Mouse (Mus musculus): Measurements from ENCODE around the gene Gpr132. TPM values are rescaled to one million over a fixed set of nuclear protein-coding genes. Genes with fewer than 3 reads are reported as not detected.

Gene Gpr132
- 6.1 and 15.8 TPM in 2 replicates for polyA plus RNA-seq (2011; ENCODE audit: insufficient read depth, insufficient read length, low replicate concordance, missing spikeins)

DNA sequence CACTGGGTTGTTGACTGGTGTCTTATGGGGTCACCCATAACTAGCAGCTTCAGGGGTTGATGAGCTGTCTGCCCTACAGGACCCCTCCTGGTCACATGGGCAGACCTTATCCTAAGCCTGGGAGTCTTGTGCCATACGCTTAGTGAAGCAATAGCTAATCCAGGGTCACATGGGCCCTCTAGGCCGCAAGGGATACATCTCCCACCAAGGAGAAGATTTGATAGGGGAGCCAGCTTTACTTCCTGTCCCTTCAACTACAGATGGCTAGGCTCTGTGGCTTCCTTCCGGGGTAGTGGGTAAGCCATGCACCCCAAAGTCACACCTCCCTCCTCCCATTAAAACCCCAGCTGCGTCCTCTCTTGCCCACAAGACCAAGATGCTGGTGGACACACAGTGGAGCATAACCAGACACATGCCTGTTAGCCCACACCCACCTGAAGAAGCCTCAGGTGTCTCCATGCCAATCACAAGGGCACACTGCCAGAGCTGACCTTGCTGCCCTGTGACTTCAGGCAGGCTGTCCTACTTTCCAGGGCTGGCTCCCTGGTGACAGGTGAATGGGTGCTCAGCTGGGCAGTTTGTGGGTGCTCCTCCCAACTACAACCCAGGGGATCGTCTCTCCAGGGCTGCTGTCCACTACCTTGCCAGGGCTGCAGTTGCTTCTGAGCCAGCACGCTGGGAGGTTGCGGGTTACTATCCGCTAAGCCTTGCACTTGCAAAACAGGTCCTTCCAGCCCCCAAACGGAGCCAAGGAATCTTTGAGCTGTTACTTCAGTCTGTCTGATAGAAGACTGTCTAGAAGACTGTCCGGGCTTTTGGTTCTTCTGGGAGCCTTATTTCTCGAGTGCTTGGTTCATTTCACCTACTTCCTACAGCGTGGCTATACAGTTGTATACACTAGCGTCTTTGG lies at the start of gene Gpr132:
Gpr132 (minus strand) TSS at position 51 of the 910 bp plus-strand sequence.
- 41% methylated on average over 13 of the region's 13 CpGs for WGBS
- TF ChIP-seq POLR2A (IDR thresholded peaks at IDR 0.05; ENCODE audit: borderline replicate concordance, control insufficient read depth, low read depth, low read length) (no peak), CTCF (IDR thresholded peaks at IDR 0.05; ENCODE audit: control insufficient read depth, insufficient read depth, low read length) (no peak)
- H3K27ac ChIP-seq (ENCODE audit: control insufficient read depth, insufficient read depth, low read depth, low read length, poor library complexity): peak within 1 kb of the TSS; percentile 65
- peaks cover 15% of the 10 kb centered on the region for H3K4me1 ChIP-seq (ENCODE audit: control insufficient read depth, insufficient read depth, low read length)
- no peak within 1 kb of the TSS for H3K4me3 ChIP-seq (replicated peaks; ENCODE audit: control insufficient read depth, low read depth, low read length)

GRCm38 (mm10) chr12:112917486-112917885 lies 49.5 kb upstream of the Gpr132 start:
- Histone ChIP-seq H3K27ac (ENCODE audit: control insufficient read depth, insufficient read depth, low read depth, low read length, poor library complexity) (no peak overlapping the region), H3K4me1 (ENCODE audit: control insufficient read depth, insufficient read depth, low read length) (no peaks in the 10 kb centered on the region), H3K4me3 (replicated peaks; ENCODE audit: control insufficient read depth, low read depth, low read length) (no peak overlapping the region)
- 11% methylated on average over 11 of the region's 11 CpGs for WGBS
- no peak for TF ChIP-seq CTCF (IDR thresholded peaks at IDR 0.05; ENCODE audit: control insufficient read depth, insufficient read depth, low read length)
- no peak for TF ChIP-seq POLR2A (IDR thresholded peaks at IDR 0.05; ENCODE audit: borderline replicate concordance, control insufficient read depth, low read depth, low read length)

DNA sequence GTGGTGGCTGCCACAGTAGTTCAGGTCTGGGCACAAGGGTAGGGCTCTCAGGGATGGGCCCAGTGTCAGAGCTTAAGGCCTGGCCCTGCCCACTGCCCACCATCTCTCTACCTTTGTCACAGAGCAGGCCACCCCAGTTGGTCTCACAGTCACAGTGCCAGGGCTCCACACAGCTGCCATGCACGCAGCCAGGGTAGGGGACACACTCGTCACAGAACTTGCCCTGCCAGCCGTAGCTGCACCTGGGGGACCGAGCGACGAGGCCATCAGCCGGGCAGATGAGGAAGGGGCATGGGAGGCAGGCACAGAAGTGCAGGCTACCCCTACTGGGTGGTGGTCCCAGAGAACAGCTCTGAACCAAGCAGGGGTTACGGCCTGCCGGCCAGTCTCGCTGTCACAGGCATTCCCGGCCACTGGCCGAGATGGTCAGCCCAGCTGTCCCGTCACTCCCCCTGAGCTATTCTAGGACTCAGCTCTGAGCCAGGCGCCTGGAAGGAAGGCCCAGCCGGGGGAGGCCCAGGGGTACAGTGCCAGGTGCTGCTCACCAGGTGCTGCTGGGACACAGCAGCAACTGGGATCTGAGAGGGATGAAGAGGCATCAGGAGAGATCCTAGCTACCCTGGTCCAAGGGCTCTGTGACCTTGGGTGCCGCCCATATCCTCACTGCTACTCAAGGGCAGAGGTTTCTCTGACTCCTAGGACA lies 48.8 kb upstream of the Gpr132 start:
- Histone ChIP-seq H3K4me1 (ENCODE audit: control insufficient read depth, insufficient read depth, low read length) (no peaks in the 10 kb centered on the region), H3K4me3 (replicated peaks; ENCODE audit: control insufficient read depth, low read depth, low read length) (no peak overlapping the region), H3K27ac (ENCODE audit: control insufficient read depth, insufficient read depth, low read depth, low read length, poor library complexity) (no peak overlapping the region)
- no peak for TF ChIP-seq CTCF (IDR thresholded peaks at IDR 0.05; ENCODE audit: control insufficient read depth, insufficient read depth, low read length)
- TF ChIP-seq POLR2A (IDR thresholded peaks at IDR 0.05; ENCODE audit: borderline replicate concordance, control insufficient read depth, low read depth, low read length): no peak
- WGBS: 81% methylated on average over 16 of the region's 16 CpGs

DNA sequence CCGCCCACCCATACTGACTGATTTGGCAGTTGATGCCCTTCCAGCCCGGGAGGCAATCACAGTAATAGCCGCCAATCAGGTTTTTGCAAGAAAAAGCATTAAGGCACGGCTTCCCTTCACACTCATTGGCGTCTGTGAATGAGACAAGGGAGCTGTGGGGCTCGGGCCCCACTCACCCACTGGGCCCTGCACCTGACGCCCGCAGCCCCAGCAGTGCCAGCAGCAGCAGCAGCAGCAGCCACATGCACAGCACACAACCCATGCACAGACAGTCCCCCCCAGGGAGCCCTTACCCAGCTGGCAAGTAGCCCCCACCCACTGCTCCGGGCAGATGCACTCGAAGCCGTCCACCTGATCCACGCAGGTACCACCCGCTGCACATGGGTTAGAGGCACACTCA lies 47.6 kb upstream of the Gpr132 start:
- no peaks in the 10 kb centered on the region for H3K4me1 ChIP-seq (ENCODE audit: control insufficient read depth, insufficient read depth, low read length)
- no peak for TF ChIP-seq POLR2A (IDR thresholded peaks at IDR 0.05; ENCODE audit: borderline replicate concordance, control insufficient read depth, low read depth, low read length)
- no peak for TF ChIP-seq CTCF (IDR thresholded peaks at IDR 0.05; ENCODE audit: control insufficient read depth, insufficient read depth, low read length)
- no peak overlapping the region for H3K4me3 ChIP-seq (replicated peaks; ENCODE audit: control insufficient read depth, low read depth, low read length)
- 82% methylated on average over 13 of the region's 13 CpGs for WGBS
- H3K27ac ChIP-seq (ENCODE audit: control insufficient read depth, insufficient read depth, low read depth, low read length, poor library complexity): no peak overlapping the region

DNA sequence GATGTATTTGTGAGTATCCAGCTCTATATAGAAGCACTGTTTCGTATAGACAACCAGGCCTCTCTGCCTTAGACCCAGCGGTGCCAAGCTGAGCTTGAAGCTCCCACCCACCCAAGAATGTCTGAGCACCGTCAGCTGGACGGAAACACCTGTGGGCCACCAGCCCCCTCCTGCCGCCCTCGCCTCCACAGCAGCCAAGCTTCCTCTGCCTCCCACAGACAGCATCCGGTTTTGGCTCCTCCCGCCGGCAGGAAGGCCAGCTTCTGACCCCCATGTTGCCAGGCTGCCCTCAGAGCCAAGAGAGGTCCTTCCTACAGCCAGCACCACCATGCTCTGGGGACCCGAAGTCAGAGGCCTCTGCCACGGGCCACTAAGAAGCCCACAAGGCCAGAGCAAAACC lies 46.5 kb upstream of the Gpr132 start:
- 22% methylated on average over 11 of the region's 11 CpGs for WGBS
- no peak overlapping the region for H3K4me3 ChIP-seq (replicated peaks; ENCODE audit: control insufficient read depth, low read depth, low read length)
- no peak overlapping the region for H3K27ac ChIP-seq (ENCODE audit: control insufficient read depth, insufficient read depth, low read depth, low read length, poor library complexity)
- H3K4me1 ChIP-seq (ENCODE audit: control insufficient read depth, insufficient read depth, low read length): no peaks in the 10 kb centered on the region
- TF ChIP-seq CTCF (IDR thresholded peaks at IDR 0.05; ENCODE audit: control insufficient read depth, insufficient read depth, low read length): no peak
- TF ChIP-seq POLR2A (IDR thresholded peaks at IDR 0.05; ENCODE audit: borderline replicate concordance, control insufficient read depth, low read depth, low read length): no peak

- no peaks in the 10 kb centered on the region for H3K4me1 ChIP-seq (ENCODE audit: control insufficient read depth, insufficient read depth, low read length)
- H3K27ac ChIP-seq (ENCODE audit: control insufficient read depth, insufficient read depth, low read depth, low read length, poor library complexity): no peak overlapping the region
- TF ChIP-seq CTCF (IDR thresholded peaks at IDR 0.05; ENCODE audit: control insufficient read depth, insufficient read depth, low read length) (no peak), POLR2A (IDR thresholded peaks at IDR 0.05; ENCODE audit: borderline replicate concordance, control insufficient read depth, low read depth, low read length) (no peak)
- no peak overlapping the region for H3K4me3 ChIP-seq (replicated peaks; ENCODE audit: control insufficient read depth, low read depth, low read length)
- 89% methylated on average over 28 of the region's 28 CpGs for WGBS
Observed at GRCm38 (mm10) chr12:112912951-112913745, 45.1 kb upstream of the Gpr132 start.

GRCm38 (mm10) chr12:112911701-112912100 lies 43.7 kb upstream of the Gpr132 start:
- no peak for TF ChIP-seq CTCF (IDR thresholded peaks at IDR 0.05; ENCODE audit: control insufficient read depth, insufficient read depth, low read length)
- no peak for TF ChIP-seq POLR2A (IDR thresholded peaks at IDR 0.05; ENCODE audit: borderline replicate concordance, control insufficient read depth, low read depth, low read length)
- WGBS: 84% methylated on average over 17 of the region's 17 CpGs

More at GRCm38 (mm10) chr12:112911701-112912100, 43.7 kb upstream of the Gpr132 start:
- Histone ChIP-seq H3K4me3 (replicated peaks; ENCODE audit: control insufficient read depth, low read depth, low read length) (no peak overlapping the region), H3K27ac (ENCODE audit: control insufficient read depth, insufficient read depth, low read depth, low read length, poor library complexity) (no peak overlapping the region), H3K4me1 (ENCODE audit: control insufficient read depth, insufficient read depth, low read length) (no peaks in the 10 kb centered on the region)

Data from bone marrow, adult 2 months (tissue).